Mouse (Mus musculus) hindbrain, embryonic 16.5 days (tissue): Measurements from ENCODE around the gene Ptbp2. TPM values are rescaled to one million over a fixed set of nuclear protein-coding genes. Genes with fewer than 3 reads are reported as not detected.
A peak's percentile ranks its signal among the peaks of the same experiment; 100 is the strongest.

Source experiments
- ATAC-seq: fragments of 200-750 bp; cut with Nextera tagmentation; 2 replicates; pipeline ENCODE4 v1.8.0; 2017; ENCODE audit warnings: moderate TSS enrichment, moderate library complexity
- H3K27ac ChIP-seq: fragments of 300-500 bp; sonication (generic); 2 replicates; pipeline ENCODE4 v1.5.1; 2014; ENCODE audit warnings: low read depth, mild to moderate bottlenecking, control low read depth, low read length, moderate library complexity
- H3K27me3 ChIP-seq: fragments of 300-500 bp; sonication (generic); replicated peaks from 2 replicates; pipeline ENCODE4 v1.6.1; 2014; ENCODE audit warnings: low read length; ENCODE audit not compliant: control insufficient read depth, insufficient read depth
- H3K36me3 ChIP-seq: fragments of 300-500 bp; sonication (generic); 2 replicates; pipeline ENCODE4 v1.6.1; 2014; ENCODE audit warnings: mild to moderate bottlenecking, low read length, moderate library complexity, mixed read lengths; ENCODE audit not compliant: control insufficient read depth, insufficient read depth
- H3K4me1 ChIP-seq: fragments of 300-500 bp; sonication (generic); 2 replicates; pipeline ENCODE4 v1.6.1; 2014; ENCODE audit warnings: low read depth, low read length; ENCODE audit not compliant: control insufficient read depth, insufficient read depth
- H3K4me2 ChIP-seq: fragments of 300-500 bp; sonication (generic); 2 replicates; pipeline ENCODE4 v1.6.1; 2014; ENCODE audit warnings: mild to moderate bottlenecking, low read length, control low read depth, moderate library complexity
- H3K4me3 ChIP-seq: fragments of 300-500 bp; sonication (generic); 2 replicates; pipeline ENCODE4 v1.5.1; 2014; ENCODE audit warnings: mild to moderate bottlenecking, low read length, control low read depth, moderate library complexity
- H3K9ac ChIP-seq: fragments of 300-500 bp; sonication (generic); 2 replicates; pipeline ENCODE4 v1.6.1; 2014; ENCODE audit warnings: low read depth, mild to moderate bottlenecking, control low read depth, low read length, moderate library complexity
- H3K9me3 ChIP-seq: fragments of 300-500 bp; sonication (generic); 2 replicates; pipeline ENCODE4 v1.6.1; 2014; ENCODE audit warnings: mild to moderate bottlenecking, low read length, moderate library complexity; ENCODE audit not compliant: control insufficient read depth
- WGBS: fragments of 180-500 bp; shearing (Covaris S2); extraction: QIAGEN DNeasy Blood & Tissue Kit; methylation state at CpG from one replicate; pipeline ENCODE4 v1.1.7; 2014; 5-methylcytosine and 5-hydroxymethylcytosine counted together
- microRNA-seq: library from miRNA; unstranded; fragments of <30 nt; microRNA quantifications from one replicate; pipeline ENCODE4, GENCODE M21; 2017
- polyA plus RNA-seq: library from polyadenylated mRNA; unstranded; fragments of >200 nt; fragmentation: Nextera tagmentation; extraction: Ambion mirVana; gene quantifications from 2 replicates; pipeline ENCODE4 v1.2.1, GENCODE M21; 2015

Gene Ptbp2
- polyA plus RNA-seq, 1 experiment from 2014 or later: 205 TPM

DNA sequence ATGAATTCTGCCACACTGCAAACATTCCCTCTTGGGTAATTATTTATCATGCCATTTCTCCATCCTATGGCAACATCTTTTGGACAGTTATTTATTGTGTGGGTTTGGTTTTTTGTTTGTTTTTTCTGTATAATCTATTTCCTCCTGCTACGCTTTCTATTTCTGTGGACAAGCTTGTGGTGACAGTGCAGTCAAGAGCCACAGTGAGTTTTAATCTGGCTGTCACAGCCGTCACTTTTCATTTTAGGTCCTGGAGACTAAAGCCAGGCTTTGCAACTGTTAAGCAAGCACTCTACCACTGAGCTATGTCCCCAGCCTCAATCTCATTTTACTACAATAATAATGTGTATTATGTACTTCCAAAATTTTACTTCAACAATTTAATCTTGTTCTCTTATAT lies 54.4 kb downstream of the Ptbp2 start:
- no peaks in the 10 kb centered on the region for H3K9me3 ChIP-seq
- H3K27ac ChIP-seq: no peak overlapping the region
- H3K4me1 ChIP-seq: no peaks in the 10 kb centered on the region
- no peaks in the 10 kb centered on the region for H3K27me3 ChIP-seq
- peaks cover 6% of the 10 kb centered on the region; the same call in 1 of the 2 replicates for H3K36me3 ChIP-seq
- H3K4me2 ChIP-seq: no peak overlapping the region
- no peak for ATAC-seq
- H3K9ac ChIP-seq: no peak overlapping the region
- 81% methylated on average over 2 of the region's 2 CpGs for WGBS
- no peak overlapping the region for H3K4me3 ChIP-seq

GRCm38 (mm10) chr3:119712066-119712465 lies 72.2 kb downstream of the Ptbp2 start:
- ATAC-seq: peak; percentile 61
- no peak overlapping the region for H3K4me3 ChIP-seq
- H3K4me1 ChIP-seq: no peaks in the 10 kb centered on the region
- no peaks in the 10 kb centered on the region for H3K36me3 ChIP-seq
- no peaks in the 10 kb centered on the region for H3K9me3 ChIP-seq
- no peaks in the 10 kb centered on the region for H3K27me3 ChIP-seq
- WGBS: 97% methylated on average over 5 of the region's 5 CpGs
- H3K9ac ChIP-seq: no peak overlapping the region
- H3K27ac ChIP-seq: no peak overlapping the region
- no peak overlapping the region for H3K4me2 ChIP-seq

DNA sequence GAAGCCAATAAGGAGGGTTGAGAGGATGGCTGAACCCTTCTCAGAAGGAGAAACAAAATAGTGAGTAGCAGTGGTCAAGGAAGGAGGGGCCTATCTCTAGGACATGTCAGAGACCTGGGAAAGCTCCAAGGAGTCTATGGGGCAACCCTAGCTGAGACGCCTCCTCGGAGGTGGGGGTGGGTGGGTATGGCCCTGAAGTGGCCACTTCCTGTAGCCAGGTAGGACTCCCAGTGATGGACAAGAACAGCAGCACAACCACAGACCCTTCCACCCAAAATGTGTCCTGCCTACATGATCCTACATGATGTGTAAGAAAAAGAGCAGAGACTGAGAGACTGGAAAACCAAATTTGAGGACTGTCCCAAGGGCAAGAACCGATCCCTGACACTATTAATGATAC lies 72.8 kb downstream of the Ptbp2 start:
- Histone ChIP-seq H3K4me1 (no peaks in the 10 kb centered on the region), H3K27ac (no peak overlapping the region), H3K9ac (no peak overlapping the region), H3K9me3 (no peaks in the 10 kb centered on the region), H3K36me3 (no peaks in the 10 kb centered on the region), H3K27me3 (no peaks in the 10 kb centered on the region), H3K4me3 (no peak overlapping the region), H3K4me2 (no peak overlapping the region)
- ATAC-seq: peak; percentile 34
- WGBS: 96% methylated on average over 3 of the region's 3 CpGs

- 68% methylated on average over 3 of the region's 3 CpGs for WGBS
- H3K9ac ChIP-seq: no peak overlapping the region
- no peak overlapping the region for H3K4me3 ChIP-seq
- H3K4me2 ChIP-seq: no peak overlapping the region
- no peaks in the 10 kb centered on the region for H3K4me1 ChIP-seq
- H3K36me3 ChIP-seq: no peaks in the 10 kb centered on the region
- H3K27ac ChIP-seq: no peak overlapping the region
- ATAC-seq: no peak
- H3K27me3 ChIP-seq: no peaks in the 10 kb centered on the region
- no peaks in the 10 kb centered on the region for H3K9me3 ChIP-seq
Measured at GRCm38 (mm10) chr3:119701467-119701866, 82.8 kb downstream of the Ptbp2 start.

- ATAC-seq: no peak
- H3K9me3 ChIP-seq: no peaks in the 10 kb centered on the region
- H3K36me3 ChIP-seq: no peaks in the 10 kb centered on the region
- no peaks in the 10 kb centered on the region for H3K4me1 ChIP-seq
- H3K9ac ChIP-seq: no peak overlapping the region
- 40% methylated on average over 6 of the region's 6 CpGs for WGBS
- no peak overlapping the region for H3K4me2 ChIP-seq
- H3K4me3 ChIP-seq: no peak overlapping the region
- no peaks in the 10 kb centered on the region for H3K27me3 ChIP-seq
- H3K27ac ChIP-seq: no peak overlapping the region
Measured at GRCm38 (mm10) chr3:119684741-119685140, 99.5 kb downstream of the Ptbp2 start.

Small RNA genes within 50 kb of the gene (microRNA-seq; reads per million reads assigned to microRNA genes)
- not detected for gene Gm24744
